Mouse (Mus musculus): ENCODE measurements around the gene Rptn.

The Rptn gene

GRCm38 (mm10) chr3:93445165-93445705 is 51.7 kb downstream of the Rptn start:
- ChIA-PET CTCF (interaction anchor here in 2 of 4 experiments (0.9 to 5.3 kb wide), 6 partner anchors 33 to 84 kb away, joined by 3 to 47 read pairs (median 4); no protein-coding TSS in a partner anchor), POLR2A (interaction anchor here in 3 of 4 experiments (0.6 to 5.6 kb wide), 17 partner anchors 8 to 152 kb away, joined by 3 to 45 read pairs (median 5); partner anchors contain the start of gene S100a11 (in 1 of the 3))

- ChIA-PET CTCF (interaction anchor here in 2 of 4 experiments (0.9 to 5.3 kb wide), 5 partner anchors 15 to 85 kb away, joined by 3 to 47 read pairs (median 4); no protein-coding TSS in a partner anchor), POLR2A (interaction anchor here (0.7 to 5.6 kb wide), 14 partner anchors 12 to 421 kb away, joined by 3 to 45 read pairs (median 4); partner anchors contain the start of gene S100a11 (in 1 of the 4))
These were observed 52.7 kb downstream of the Rptn start for GRCm38 (mm10) chr3:93446128-93446755.

GRCm38 (mm10) chr3:93446756-93447137 is 53.2 kb downstream of the Rptn start:
- ChIA-PET CTCF (interaction anchor here in 3 of 4 experiments (0.6 to 5.3 kb wide), 10 partner anchors 15 to 429 kb away, joined by 3 to 47 read pairs (median 4); no protein-coding TSS in a partner anchor), POLR2A (interaction anchor here in 3 of 4 experiments (0.7 to 5.6 kb wide), 13 partner anchors 14 to 422 kb away, joined by 3 to 45 read pairs (median 4); partner anchors contain the start of gene S100a11 (in 1 of the 3))

GRCm38 (mm10) chr3:93447138-93447841 is 53.8 kb downstream of the Rptn start:
- POLR2A ChIA-PET, result interaction anchor here in 2 of 4 experiments (0.6 to 5.6 kb wide), 18 partner anchors 14 to 422 kb away, joined by 3 to 45 read pairs (median 4); partner anchors contain the start of gene S100a11 (in 1 of the 2)

More at GRCm38 (mm10) chr3:93447138-93447841, 53.8 kb downstream of the Rptn start:
- CTCF ChIA-PET, result interaction anchor here in 3 of 4 experiments (0.6 to 5.3 kb wide), 10 partner anchors 16 to 430 kb away, joined by 3 to 47 read pairs (median 3); no protein-coding TSS in a partner anchor

Data from embryonic stem cell, embryonic (primary cell).